Mouse (Mus musculus) monocyte, adult 2 months (primary cell): Measurements from ENCODE around the gene Cdk14.

Experiments used
- DNase-seq, 2 experiments: peaks; one replicate each; pipeline ENCODE4 v3.0.0; 2022; ENCODE audit warnings: low spot score in 2 of 2, low read depth in 1 of 2

Gene Cdk14

DNA sequence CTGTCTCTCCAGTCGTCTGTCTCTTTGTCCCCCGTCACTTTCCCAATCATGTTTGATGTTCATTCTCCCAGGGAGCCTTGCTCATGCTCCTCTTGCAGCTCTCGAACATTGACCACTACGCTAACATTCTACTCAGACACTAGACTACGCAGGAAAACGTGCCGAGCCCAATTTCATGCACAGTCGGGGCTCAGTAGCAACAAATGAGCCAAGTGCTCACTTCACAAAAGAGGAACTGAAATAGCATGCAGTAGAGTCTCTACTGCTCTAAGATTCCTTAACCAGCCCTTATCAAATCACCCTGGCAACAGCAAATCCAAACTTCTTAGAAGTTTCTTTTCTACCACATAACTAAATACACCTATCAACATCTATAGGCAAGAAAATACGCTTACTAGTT lies 214.1 kb downstream of the Cdk14 start:
- no peak for DNase-seq

DNA sequence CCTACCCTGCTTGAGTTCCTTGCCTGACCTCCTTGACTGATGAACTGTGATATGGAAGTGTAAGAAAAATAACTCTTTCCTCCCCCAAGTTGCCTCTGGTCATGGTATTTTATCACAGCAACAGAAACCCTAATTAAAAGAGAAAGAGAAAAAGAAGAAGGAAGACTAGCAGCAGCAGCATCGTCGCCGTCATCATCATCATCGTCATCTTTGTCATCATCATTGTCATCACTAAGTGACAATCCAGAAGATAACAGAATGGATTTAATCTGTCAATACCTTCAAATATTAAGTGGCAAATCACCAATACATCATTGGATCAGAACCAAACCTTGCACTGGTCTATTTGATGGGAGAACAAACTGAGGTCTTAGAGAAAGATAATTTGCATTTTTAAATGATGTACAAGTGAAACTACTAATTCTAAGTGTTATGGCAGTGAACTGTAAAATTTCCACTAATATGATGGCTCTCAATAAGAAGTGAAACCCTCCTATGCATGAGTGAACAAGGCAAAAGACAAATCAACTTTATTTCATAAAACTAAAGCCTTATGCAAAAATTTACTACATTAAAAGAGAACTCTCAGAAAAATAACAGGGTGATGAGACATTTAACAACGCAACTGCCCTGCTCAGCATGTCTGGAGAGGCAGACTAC lies 225.4 kb downstream of the Cdk14 start:
- DNase-seq: no peak

DNA sequence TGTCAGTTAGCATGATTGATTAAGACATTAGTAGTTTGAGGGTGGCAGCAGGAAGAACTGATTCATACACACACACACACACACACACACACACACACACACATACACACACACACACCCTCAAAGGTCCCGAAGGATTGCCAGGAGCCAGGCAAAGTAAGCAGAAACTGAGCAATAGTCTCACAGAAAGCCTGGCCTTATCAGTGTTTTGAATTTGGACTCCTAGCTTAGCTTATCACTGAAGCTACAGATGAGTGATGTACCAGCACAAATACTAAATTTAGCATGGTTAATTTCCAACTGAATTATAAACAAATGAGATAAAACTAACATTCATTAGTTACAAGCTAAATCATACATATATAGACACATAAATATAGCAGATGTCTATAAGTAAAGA lies 230.5 kb downstream of the Cdk14 start:
- no peak for DNase-seq

DNA sequence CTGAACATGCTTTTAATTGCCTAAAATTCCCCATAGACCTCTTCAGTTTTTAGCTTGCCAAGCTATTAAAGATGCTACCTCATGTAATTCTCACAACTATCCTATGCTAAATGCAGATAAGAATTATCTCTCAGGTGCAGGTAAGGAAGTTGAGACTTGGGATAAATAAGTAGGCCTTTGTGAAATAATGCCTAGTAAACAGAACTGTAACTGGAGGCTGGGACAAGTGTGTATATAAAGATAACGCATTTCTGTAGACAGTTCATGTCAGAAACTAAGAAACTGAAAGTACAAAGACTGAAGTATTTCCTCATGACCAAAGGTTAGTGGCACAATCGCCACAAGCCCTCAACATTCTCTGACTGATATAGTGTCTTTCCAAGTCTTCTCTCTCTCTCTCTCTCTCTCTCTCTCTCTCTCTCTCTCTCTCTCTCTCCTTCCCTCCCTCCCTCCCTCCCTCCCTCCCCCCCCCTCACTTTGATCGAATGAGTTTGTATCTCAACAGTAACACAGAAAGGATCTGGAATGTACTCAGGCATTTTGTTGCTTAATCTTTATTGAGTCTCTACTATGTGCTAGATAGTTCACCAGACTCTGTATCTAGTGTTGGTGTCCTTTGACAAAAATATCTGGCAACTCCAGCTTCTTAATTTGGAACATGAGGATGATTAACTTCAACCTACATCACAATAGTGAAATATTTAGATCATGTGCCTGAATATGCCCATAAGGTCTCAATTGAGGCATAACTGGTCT lies 233.9 kb downstream of the Cdk14 start:
- DNase-seq: no peak

DNA sequence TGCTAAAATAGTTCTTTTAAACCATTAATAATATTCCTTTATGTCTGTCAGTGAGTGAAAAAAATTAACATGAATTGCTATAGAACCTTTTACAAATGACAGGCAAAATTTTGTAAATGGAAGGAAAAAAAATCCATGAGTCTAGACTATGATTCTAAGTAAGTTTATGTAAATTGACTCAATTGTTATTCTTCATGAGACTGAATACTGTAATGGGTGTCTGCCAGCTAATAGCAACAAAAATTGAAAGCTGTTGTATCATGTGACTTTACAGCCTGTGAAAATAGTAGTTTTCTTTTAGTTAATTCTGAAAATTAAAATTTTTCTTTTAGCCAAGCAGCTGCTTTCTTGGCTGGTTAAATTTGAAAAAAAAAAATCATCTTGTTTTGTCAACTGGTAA lies 234.6 kb downstream of the Cdk14 start:
- DNase-seq: no peak

DNA sequence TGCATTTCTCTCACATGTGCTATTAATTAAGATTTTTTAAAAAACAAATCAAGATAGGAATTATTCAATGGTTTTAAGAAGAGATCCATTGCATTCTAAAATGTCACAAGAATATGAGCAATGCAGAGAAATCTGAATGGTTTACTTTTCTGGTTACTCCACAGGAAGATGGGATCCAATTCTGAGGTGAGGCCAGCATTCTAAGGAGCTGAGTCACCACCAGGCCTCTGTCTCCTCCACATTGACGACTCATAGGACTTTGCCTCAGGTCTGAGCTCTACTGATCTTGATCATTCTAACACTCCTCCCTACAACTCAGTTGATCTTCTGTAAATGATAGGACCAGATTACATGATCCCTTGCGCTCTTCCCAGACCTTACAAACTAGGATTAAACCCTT lies 239.4 kb downstream of the Cdk14 start:
- DNase-seq: no peak

DNA sequence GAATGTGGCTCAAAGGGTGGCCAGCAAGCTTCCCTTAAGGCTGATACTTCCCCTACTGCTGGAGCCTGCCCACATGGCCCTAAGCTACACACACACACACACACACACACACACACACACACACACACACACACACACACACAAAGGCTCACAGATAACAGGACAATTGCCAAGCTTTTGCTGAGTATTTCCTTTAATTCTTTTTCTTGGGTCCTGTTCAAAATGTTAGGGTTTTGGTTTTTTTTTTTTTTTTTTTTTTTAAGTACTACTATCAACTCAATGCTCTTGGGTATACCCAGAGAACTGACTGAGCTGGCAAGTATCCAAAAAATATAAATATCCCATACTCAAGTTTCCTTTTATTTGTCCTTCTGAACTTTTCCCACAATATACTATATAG lies 239.8 kb downstream of the Cdk14 start:
- no peak for DNase-seq

DNA sequence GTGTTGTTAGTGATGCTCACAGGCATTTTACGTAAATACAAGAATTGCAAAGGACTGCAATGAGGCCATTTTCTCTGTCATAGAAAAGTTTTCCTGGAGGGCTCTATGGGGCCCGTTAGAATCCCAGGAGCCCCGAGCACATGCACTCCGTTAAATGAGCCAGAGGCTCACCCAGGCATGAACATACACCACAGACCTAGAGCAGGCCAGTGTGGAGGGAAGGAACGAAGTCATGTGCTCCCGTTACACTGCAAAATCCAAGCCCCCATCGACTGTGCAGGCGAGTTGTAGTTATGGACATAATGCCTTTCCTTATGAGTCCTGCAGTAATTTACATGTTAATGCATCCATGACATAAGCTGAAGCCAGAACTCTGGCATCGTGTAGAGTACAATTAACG lies 244.1 kb downstream of the Cdk14 start:
- no peak for DNase-seq

DNA sequence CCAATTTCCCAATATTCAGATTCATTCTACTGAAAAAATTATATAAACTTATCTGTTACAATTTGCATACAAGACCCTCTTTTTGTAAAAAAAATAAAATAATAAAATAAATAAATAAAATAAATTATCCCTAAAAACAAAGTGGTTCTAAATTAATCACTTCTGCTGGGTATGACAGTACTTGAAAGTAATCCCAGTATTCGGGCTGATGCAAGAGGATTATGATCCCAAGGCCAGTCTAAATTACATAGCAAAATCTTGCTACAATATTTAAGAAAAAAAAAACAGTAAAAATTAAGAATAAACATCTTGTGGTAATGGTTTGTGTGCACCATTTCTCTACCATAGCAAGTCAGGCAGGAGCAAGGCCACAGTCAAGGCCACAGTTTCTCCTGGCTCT lies 244.5 kb downstream of the Cdk14 start:
- no peak for DNase-seq

DNA sequence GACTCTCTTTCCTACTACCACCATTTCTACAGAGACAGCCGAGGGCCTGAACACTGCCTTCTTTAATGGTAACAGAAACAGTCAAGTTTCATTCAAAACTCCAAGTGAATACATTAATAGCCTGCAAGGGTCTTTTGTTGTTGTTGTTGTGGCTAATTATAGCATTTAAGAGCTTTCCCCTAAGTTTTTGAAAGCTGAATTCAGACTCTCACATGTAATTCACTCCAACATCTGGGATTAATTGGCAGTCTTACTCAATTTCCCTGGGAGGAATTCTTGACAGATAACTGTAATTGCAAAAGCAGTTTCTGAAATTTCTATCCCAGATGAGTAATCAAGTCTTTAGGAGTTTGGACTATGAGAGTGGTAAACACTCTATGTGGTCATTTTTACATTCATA lies 245.0 kb downstream of the Cdk14 start:
- DNase-seq: no peak

DNA sequence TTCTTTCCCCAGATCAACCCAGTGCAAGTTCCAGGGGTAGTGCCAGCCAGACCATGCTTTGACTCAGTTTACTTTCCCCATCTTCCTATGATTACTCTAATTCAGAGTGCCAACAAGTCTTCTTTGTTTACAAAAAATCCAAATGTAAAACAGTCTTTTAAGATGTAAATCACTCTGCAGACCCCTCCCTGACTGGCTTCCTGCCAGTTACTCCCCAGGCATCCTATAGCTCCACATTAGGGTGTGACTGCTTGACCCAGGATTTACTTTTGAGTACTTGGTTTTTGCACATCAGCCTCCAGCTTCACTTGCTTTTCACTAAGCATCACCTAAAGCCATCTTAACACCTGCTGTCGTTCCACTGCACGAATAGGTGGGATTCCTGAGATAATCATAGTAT lies 254.0 kb downstream of the Cdk14 start:
- DNase-seq: no peak

DNA sequence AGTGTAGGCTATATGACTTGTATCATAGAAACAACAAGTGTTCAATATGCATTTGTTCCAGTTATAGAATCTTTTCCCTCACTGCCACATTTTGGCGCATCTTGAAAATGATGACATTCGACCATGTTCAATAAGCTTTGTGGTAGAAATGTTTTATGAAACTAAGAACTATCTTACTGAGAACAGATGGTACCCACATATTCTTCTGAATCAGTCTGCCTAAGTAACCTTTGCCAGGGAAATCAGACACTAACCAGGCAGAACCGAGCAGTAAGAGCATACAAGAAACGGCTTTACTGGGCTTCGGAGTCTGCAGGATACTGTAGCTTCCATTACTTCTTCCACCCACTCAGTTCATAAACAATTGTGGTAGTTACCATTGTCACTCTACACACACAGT lies 255.8 kb downstream of the Cdk14 start:
- no peak for DNase-seq

DNA sequence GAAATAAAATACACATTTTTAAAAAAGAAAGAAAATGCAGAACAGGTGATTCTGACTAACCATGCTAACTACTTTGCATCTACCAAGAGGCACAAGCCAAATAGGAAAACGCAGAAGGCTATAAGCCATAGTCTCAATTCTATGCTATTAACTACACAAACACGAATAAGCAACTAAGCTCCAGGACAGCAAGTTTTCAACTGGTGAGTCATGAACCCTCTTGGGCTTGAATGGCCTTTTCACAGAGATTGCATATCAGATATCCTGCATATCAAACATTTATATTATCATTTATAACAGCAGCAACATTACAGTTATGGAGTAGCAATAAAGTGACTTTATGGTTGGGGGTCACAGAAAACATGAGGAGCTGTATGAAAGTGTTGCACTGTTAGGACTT lies 256.3 kb downstream of the Cdk14 start:
- DNase-seq: no peak

DNA sequence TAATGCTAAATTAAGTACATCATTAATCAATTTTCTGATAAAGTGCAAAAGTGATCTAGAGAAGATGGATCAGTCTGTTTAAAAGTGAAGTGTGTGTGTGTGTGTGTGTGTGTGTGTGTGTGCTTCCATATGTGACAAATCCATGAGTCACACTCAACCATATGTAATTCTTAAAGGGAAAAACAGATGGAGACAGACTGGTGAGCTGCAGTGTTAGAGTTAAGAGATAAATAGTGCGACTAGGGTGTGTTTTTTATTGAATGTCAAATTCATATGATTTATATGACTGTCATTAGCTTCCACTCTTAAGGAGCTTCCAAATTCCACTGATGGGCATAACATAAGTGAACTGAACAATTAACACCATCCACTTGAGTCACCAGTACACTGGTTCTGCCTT lies 260.6 kb downstream of the Cdk14 start:
- no peak for DNase-seq

DNA sequence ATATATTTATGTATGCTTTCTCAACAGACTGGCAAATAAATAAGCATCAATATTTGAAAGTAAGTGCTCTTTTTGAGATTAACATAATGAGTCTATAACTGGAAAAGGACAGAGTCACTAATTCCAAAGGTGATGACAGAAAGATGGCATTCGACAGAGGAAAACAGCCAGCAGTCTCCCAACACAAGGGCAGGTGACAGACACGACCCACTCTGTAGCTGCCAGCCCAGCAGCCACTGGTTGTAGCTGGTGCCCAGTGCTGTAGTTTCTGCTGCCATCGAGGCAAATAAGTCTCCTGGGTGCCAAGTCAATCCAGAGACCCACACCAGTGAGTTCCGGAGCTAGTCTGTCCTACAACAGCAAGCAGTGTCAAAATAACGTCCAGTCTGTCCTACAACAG lies 280.3 kb downstream of the Cdk14 start:
- no peak for DNase-seq

DNA sequence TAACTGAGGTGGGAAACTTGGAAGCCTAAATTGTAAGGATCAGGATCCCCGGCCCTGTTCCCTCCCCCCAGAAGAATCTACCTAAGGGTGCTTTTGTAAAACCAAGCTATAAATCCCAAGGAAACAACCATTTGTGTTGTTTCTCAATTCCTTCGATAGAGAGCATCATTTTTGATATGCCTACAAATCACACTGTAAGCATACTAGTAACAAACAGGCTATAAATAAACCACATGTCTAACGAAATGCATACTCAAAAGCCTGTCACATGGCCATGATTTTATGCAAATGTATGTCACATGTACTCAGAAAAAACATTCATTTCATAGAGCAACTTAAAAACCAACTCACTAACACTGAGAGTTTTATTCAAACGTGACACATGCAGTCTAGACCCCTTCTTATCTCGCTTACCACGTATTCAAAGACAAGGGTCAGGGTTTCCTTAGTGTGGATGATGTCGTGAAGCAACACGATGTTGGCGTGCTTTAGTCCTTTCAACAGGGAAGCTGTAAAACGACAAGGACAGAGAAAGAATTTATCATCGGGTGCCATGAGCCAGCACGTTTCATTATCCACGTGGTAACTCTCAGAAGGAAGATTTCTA lies 285.1 kb downstream of the Cdk14 start:
- no peak for DNase-seq

DNA sequence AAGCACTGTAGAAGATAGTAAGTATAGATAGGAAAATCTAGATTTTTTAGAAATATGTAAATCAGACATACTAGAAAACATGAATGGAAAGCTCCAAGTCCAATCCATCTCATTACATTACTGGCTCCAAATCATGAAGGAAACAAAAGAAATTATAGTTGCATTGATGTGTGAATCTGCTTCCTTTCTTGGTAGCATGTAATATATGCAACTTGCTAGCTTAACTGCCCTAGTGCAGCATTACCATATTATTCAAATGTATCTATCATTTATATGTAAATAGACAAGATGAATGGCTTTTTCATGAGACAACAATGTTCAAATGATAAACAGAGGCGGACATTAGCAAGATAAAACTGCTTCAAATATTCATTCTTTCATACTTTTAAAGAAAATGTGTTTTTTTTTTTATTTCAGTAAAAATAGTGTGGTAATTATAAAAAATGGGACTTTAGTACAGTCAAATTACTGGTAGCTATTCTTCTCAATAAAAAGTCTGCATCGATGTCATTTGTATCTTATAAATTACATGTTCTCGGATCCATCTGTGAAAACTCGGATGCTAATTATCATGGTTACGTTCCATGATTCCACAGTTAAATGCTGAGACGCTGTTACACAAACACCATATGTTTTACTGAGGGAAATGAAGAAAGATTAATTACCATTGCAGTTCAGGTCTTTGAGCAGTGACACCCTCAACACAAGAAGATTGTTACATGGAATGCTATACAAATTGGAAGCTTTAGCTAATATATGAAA lies 285.8 kb downstream of the Cdk14 start:
- DNase-seq: no peak

DNA sequence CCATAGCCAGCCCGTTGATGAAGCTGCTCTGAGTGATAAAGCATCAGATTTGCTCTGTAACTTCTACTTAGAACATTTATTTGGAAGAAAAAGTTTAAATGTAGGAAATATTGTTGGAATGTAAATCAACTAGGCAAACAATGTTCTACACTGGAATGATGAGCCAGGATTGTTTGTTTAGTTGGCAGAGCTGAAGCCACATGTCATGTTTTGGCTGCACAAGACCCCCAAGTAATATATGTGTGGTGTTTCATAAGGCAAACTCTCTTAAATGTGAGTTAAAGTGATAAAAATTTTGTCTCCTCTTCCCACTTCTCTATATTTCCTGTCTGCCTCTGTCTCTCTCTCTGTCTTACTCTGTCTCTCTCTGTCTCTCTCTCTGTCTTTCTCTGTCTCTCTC lies 291.3 kb downstream of the Cdk14 start:
- no peak for DNase-seq

DNA sequence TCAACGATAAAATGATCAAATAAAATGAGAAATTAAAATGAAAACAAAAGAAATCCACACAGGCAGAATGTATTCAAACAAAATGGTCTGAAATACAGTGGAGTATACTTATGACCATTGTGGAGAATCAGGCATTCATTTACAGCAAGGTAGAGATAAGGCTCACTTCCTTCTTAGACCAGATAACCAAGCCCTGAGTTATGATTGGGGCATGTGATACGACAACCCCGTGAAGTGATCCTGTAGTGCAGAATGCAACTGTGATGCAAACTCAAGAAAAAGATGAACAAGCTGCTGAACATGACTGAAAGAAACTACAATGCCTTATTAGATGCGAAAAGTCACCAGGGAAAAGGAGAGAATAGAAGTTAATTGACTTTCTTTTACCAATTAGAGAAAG lies 295.5 kb downstream of the Cdk14 start:
- DNase-seq: no peak

DNA sequence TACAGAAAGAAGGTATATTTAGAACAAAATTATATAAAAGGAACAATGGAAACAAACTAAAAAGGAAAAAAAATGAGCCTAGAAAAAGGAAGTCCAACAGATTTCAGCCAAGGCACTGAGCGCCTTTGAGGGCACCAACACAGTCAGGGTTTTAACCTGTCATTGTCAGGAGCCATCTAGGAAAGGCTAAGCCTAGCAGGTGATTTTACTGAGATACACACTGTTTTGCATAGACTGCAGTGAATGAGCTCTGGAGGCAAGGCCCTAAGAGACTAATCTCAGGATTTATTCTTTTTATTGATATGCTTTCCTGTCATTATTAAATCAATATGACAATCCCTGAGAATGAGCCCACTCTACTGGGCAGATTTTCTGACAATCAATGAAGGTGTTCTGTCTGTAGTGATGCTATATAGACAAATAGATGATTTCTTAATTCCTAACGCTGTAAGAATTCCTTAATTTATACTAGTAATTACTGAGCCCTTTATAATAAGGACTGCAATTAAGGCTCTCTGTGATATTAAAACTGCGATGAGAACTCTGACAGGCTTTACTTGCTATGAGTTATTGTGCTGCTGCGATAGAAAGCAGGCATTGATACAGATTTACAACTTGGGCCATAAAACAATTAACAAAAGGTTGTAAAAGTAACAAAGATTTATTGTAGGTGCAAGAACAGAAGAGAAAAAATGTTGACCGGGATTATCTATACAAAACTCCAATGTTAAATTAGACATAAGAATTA lies 303.2 kb downstream of the Cdk14 start:
- DNase-seq: no peak

DNA sequence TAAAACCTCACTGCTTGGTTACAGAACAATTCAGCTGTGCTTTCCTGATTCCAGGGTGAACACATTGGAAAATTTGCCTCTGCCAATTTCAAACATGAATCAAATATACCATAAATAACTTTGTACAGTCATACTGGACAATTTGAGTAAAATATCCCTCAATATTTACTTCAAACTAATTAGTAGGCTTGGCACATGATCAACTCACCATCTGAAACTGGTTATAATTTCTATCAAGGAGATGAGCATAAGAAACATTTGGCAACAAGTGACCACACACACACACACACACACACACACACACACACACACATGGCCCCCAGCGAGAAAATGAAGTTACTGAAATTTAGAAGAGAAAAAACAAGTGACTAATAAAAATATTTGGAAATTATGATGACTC lies 304.6 kb downstream of the Cdk14 start:
- no peak for DNase-seq
